Mouse (Mus musculus): ENCODE results near the gene Pigh.

Gene Pigh

DNA sequence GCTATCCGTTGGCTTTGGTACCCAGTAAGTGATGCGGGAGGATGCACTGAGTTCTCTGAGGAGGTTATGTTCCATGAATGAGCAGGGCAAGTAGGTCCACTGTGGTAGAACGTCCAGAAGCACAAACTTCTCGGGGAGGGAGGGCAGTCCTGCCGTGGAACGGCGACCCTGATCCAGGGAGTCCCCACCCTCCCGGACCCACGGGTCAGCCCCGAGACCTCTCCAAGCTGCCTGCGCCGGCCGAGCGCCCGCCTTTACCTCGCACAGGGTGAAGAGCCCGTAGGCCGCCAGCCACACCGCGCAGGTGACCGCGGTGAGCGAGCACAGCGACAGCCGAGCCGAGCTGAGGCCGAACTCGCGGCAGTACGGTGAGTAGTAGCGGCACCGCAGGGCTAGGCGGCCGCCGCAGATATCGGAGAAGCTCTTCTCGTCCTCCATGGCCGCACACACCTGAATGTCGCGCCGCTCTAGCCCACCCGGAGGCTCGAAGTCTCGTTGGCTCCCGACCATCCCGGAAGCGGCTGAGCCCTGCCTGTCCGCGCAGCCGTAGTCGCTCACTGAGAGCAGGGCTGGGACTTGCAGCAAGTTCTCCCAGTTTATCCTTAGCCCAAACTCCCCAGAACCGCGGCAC, at the start of gene Pigh:
Gene Pigh (minus strand): TSS at position 470 of the 631 bp plus-strand sequence.
- ChIA-PET CTCF (interaction anchor here (0.5 to 12.9 kb wide), 15 partner anchors 15 to 937 kb away, joined by 3 to 245 read pairs (median 4); no protein-coding TSS in a partner anchor), POLR2A (interaction anchor here (0.6 to 2.9 kb wide), 37 partner anchors 9 to 1523 kb away, joined by 3 to 24 read pairs (median 4); partner anchors contain the start of genes Actn1 (in 1 of the 4), Arg2 (in 1 of the 4), Atp6v1d (in 1 of the 4) and Eif2s1 (in 1 of the 4))

GRCm38 (mm10) chr12:79138999-79139398, 49.5 kb upstream of the Pigh start:
- ChIA-PET CTCF (no interaction called here), POLR2A (interaction anchor here in 1 of 4 experiments (1.4 kb wide), 1 partner anchor 9 kb away, joined by 5 read pairs; no protein-coding TSS in a partner anchor)

- ChIA-PET POLR2A (no interaction called here), CTCF (no interaction called here)
Measured at GRCm38 (mm10) chr12:79136949-79137348, 47.5 kb upstream of the Pigh start.

- ChIA-PET POLR2A (interaction anchor here in 1 of 4 experiments (0.8 kb wide), 1 partner anchor 9 kb away, joined by 4 read pairs; no protein-coding TSS in a partner anchor), CTCF (no interaction called here)
Measured at GRCm38 (mm10) chr12:79135105-79135504, 45.7 kb upstream of the Pigh start.

- CTCF ChIA-PET = no interaction called here
- POLR2A ChIA-PET = no interaction called here
Measured at GRCm38 (mm10) chr12:79134676-79135075, 45.2 kb upstream of the Pigh start.

- CTCF ChIA-PET = interaction anchor here (0.8 to 2.8 kb wide), 5 partner anchors 35 to 213 kb away, joined by 3 to 11 read pairs (median 5); no protein-coding TSS in a partner anchor
- POLR2A ChIA-PET = interaction anchor here in 3 of 4 experiments (0.7 to 2.3 kb wide), 15 partner anchors 10 to 982 kb away, joined by 3 to 10 read pairs (median 3); partner anchors contain the start of genes Rad51b (in 1 of the 3) and Vti1b (in 1 of the 3)
Measured at GRCm38 (mm10) chr12:79131706-79132460, 42.4 kb upstream of the Pigh start.

- ChIA-PET CTCF (interaction anchor here (0.6 to 2.8 kb wide), 13 partner anchors 9 to 1458 kb away, joined by 3 to 15 read pairs (median 4); partner anchors contain the start of gene Vti1b (in 1 of the 4)), POLR2A (interaction anchor here in 3 of 4 experiments (0.5 to 2.3 kb wide), 29 partner anchors 10 to 1035 kb away, joined by 3 to 10 read pairs (median 3); partner anchors contain the start of genes Pigh (in 1 of the 3), Plekhh1 (in 1 of the 3), Rad51b (in 1 of the 3) and Vti1b (in 1 of the 3))
Measured at GRCm38 (mm10) chr12:79131178-79131675, 41.8 kb upstream of the Pigh start.

DNA sequence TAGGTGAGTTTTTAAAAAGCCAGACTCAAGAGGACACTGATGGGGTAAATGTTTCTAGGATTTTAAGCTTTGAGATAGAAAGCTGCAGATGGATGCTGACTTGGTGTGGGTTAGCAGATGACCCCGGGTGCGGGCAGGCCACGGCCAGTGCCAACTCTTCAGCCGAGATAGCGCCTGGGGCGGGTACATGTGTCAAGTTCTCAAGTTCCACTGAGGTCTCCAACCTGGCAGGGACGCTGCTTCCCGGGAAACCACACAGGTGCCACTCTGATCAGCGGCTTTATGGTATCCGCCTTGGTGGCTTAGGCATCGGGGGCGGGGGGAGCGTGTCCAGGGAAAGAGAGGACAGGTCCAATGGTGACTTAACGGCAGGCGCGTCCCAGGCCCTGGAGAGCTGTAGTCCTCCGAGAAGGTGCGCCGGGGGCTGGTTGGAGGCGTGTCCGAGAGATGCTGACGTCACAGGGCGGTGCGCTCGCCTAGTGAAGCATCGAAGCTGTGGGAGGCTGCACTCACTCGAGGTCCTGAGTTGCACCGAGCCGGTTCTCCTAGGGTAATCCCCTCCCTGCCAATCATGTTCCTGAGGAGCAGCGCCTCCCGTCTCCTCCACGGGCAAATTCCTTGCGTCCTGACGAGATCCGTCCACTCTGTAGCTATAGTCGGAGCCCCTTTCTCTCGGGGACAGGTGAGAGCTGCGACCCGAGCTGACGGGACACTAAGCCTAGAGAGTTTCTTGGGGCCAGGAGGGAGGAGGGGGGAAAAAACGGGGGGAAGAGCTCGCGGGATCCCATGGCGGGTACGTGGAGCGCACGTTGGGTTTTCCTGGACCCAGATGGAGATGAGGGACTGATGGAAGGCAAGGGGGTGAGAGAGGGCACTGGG, 41.1 kb upstream of the Pigh start, which contains the start of gene Arg2:
Gene Arg2 (plus strand): TSS at position 479 of the 879 bp plus-strand sequence.
- POLR2A ChIA-PET = interaction anchor here in 3 of 4 experiments (0.5 to 2.3 kb wide), 29 partner anchors 10 to 1035 kb away, joined by 3 to 10 read pairs (median 3); partner anchors contain the start of genes Pigh (in 1 of the 3), Plekhh1 (in 1 of the 3) and Rad51b (in 1 of the 3)
- CTCF ChIA-PET = interaction anchor here (0.6 to 2.8 kb wide), 15 partner anchors 9 to 1457 kb away, joined by 3 to 15 read pairs (median 4); partner anchors contain the start of gene Vti1b (in 1 of the 4)

- ChIA-PET CTCF (no interaction called here), POLR2A (no interaction called here)
Measured at GRCm38 (mm10) chr12:79122820-79123219, 33.4 kb upstream of the Pigh start.

GRCm38 (mm10) chr12:79118991-79119390, 29.5 kb upstream of the Pigh start:
- POLR2A ChIA-PET = interaction anchor here in 2 of 4 experiments (0.6 to 2.3 kb wide), 4 partner anchors 11 to 65 kb away, joined by 3 to 10 read pairs (median 5); partner anchors contain the start of gene Arg2 (in 2 of the 2)

DNA sequence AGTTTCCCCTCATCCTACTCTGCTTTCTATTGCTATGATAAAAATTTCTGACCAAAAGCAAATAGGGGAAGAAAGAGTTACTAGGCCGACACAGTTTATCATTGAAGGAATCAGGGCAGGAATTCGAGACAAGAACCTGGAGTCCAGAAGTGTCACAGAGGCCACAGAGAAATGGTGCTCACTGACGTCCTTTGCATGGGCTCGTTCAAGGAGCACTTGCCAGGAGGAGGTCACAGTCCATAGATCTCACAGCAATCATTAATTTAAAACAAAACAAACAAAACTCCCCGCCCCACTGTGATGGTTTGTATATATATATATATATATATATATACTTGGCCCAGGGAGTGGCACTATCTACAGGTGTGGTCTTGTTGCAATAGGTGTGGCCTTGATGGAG, 15.9 kb upstream of the Pigh start:
- CTCF ChIA-PET = interaction anchor here in 1 of 4 experiments (0.6 to 0.7 kb wide), 2 partner anchors 649 to 773 kb away, joined by 3 to 9 read pairs; no protein-coding TSS in a partner anchor
- POLR2A ChIA-PET = interaction anchor here in 1 of 4 experiments (0.7 kb wide), 1 partner anchor 76 kb away, joined by 3 read pairs; no protein-coding TSS in a partner anchor

More at GRCm38 (mm10) chr12:79118991-79119390, 29.5 kb upstream of the Pigh start:
- CTCF ChIA-PET = interaction anchor here in 1 of 4 experiments (0.6 kb wide), 1 partner anchor 198 kb away, joined by 3 read pairs; no protein-coding TSS in a partner anchor

DNA sequence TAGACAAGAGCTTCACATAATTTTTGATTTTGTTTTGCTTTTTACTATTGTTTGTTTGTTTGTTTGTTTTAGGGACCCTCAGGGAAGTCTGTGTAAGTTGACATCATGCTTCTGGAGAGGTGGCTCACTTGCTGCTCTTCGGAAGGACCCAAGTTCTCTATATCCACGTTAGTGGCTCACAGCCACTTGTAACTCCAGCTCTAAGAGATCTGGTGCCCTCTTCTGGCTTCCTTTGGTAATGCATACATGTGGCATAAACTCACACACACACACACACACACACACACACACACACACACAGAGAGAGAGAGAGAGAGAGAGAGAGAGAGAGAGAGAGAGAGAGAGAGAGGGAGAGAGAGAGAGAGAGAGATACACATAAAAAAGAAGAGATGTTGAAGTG, 15.1 kb upstream of the Pigh start:
- CTCF ChIA-PET = interaction anchor here (0.5 to 1.5 kb wide), 17 partner anchors 9 to 1007 kb away, joined by 3 to 9 read pairs (median 4); partner anchors contain the start of gene Pigh (in 1 of the 4)
- POLR2A ChIA-PET = interaction anchor here in 1 of 4 experiments (0.6 to 0.7 kb wide), 2 partner anchors 69 to 75 kb away, joined by 3 read pairs; no protein-coding TSS in a partner anchor

- CTCF ChIA-PET = interaction anchor here (0.8 to 1.5 kb wide), 4 partner anchors 10 to 185 kb away, joined by 3 to 6 read pairs (median 4); no protein-coding TSS in a partner anchor
Measured at GRCm38 (mm10) chr12:79103773-79104172, 14.3 kb upstream of the Pigh start.

DNA sequence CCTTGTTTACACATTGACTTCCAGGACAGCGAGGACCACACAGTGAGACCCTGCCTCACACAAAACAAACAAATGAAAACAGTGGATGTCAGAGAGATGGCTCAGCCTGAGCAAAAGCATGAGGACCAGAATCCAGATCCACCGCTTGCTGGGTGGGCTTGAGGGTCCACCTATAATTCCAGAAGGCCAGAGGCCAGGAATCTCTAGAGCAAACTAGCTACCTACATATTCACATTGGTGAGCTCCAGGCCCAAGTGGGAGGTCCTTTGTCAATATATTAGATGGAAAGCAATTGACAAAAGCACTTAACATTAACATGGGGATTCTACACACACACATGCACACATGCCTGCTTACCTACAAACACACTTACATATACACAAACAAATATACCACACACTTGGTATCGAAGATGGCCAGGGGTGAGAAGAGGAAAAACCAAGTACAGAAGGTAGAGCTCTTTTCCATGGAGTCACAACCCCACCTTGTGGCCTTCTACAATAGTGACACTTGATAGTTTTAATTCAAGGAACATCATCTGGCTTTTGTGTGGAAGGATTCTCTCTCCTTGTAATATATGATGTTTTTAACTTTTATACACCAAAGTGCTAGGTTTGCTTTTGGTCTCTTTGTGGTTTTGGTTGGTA, 7.8 kb upstream of the Pigh start:
- CTCF ChIA-PET = interaction anchor here (0.6 to 12.9 kb wide), 47 partner anchors 10 to 891 kb away, joined by 3 to 245 read pairs (median 4); partner anchors contain the start of genes Arg2 (in 2 of the 4) and Plekhh1 (in 2 of the 4)
- POLR2A ChIA-PET = interaction anchor here in 3 of 4 experiments (0.6 to 2.9 kb wide), 11 partner anchors 27 to 284 kb away, joined by 3 to 26 read pairs (median 3); partner anchors contain the start of gene Plekhh1 (in 2 of the 3)

More at GRCm38 (mm10) chr12:79103773-79104172, 14.3 kb upstream of the Pigh start:
- POLR2A ChIA-PET = no interaction called here

DNA sequence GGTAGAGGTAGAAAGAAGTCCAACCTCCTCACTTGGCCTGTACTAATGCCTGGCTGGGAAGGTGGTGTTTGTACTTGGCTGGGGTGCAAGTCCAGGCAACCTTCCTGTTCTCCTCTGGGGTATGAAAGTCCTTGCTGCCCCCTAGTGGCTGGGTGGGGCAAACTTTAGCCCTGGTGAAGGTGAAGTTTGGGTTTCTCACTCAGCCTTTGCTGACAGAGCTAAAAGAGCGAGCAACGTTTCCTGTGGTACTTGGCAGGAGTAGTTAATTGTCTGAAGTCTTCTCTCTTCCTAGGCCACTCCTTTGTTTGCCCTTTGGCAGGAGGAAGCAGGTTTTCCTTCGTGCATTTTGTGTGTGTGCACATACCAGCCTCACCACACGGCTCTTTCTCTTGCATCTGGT, 3.1 kb upstream of the Pigh start:
- ChIA-PET POLR2A (interaction anchor here in 3 of 4 experiments (0.6 to 2.2 kb wide), 8 partner anchors 32 to 1037 kb away, joined by 3 to 13 read pairs (median 4); partner anchors contain the start of genes Arg2 (in 2 of the 3) and Plekhh1 (in 1 of the 3)), CTCF (interaction anchor here (0.6 to 12.9 kb wide), 14 partner anchors 32 to 181 kb away, joined by 3 to 245 read pairs (median 4); partner anchors contain the start of gene Plekhh1 (in 1 of the 4))

DNA sequence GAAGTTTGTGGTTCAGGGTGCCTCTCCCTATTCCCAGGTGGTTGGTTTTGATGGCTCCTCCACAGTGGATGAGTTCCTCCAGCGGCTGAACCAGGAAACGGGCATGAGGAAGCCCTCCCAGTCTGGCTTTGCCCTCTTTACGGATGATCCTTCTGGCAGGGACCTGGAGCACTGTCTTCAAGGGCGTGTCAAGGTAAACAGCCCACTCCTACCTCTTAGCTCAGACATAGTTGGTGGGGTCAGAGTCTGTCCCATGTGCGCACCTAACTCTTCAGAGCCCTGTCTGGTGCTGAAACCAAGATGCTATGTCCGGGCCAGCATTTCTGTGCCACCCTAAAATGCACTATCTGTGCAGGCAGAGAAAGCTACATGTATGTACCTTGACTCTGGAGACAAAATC, 16.1 kb downstream of the Pigh start:
- CTCF ChIA-PET = interaction anchor here in 1 of 4 experiments (0.7 kb wide), 1 partner anchor 24 kb away, joined by 3 read pairs; no protein-coding TSS in a partner anchor

More for the DNA sequence above, 16.1 kb downstream of the Pigh start:
- POLR2A ChIA-PET = interaction anchor here in 3 of 4 experiments (0.5 to 3.8 kb wide), 6 partner anchors 38 to 1039 kb away, joined by 3 to 16 read pairs (median 4); partner anchors contain the start of genes Plekhh1 (in 1 of the 3) and Zfp36l1 (in 1 of the 3)
